Mouse (Mus musculus): Measurements from ENCODE around the gene Rusc2. TPM values are rescaled to one million over a fixed set of nuclear protein-coding genes. Genes with fewer than 3 reads are reported as not detected.

Rusc2 gene
- total RNA-seq, 1 experiment from 2014 or later: 2.8 TPM

GRCm38 (mm10) chr4:43382155-43383020, 609 bp downstream of the Rusc2 start:
- 0 out of 4 replicates have a peak, but pooled peaks of 1 of the 2 experiments have one; percentile 6 for ATAC-seq (replicated peaks in 1 of 2; ENCODE audit: insufficient read depth in 1 of 2, low FRiP score in 2 of 2, low TSS enrichment in 1 of 2, low read depth in 1 of 2, poor library complexity in 2 of 2, severe bottlenecking in 2 of 2)

GRCm38 (mm10) chr4:43383246-43384082, 1.7 kb downstream of the Rusc2 start:
- no peak for ATAC-seq (replicated peaks in 1 of 2; ENCODE audit: insufficient read depth in 1 of 2, low FRiP score in 2 of 2, low TSS enrichment in 1 of 2, low read depth in 1 of 2, poor library complexity in 2 of 2, severe bottlenecking in 2 of 2)

- ATAC-seq (replicated peaks in 1 of 2; ENCODE audit: insufficient read depth in 1 of 2, low FRiP score in 2 of 2, low TSS enrichment in 1 of 2, low read depth in 1 of 2, poor library complexity in 2 of 2, severe bottlenecking in 2 of 2): 0 out of 4 replicates have a peak, but pooled peaks of 1 of the 2 experiments have one; percentile 38
Measured at GRCm38 (mm10) chr4:43384083-43384460, 2.3 kb downstream of the Rusc2 start.

- no peak for ATAC-seq (replicated peaks in 1 of 2; ENCODE audit: insufficient read depth in 1 of 2, low FRiP score in 2 of 2, low TSS enrichment in 1 of 2, low read depth in 1 of 2, poor library complexity in 2 of 2, severe bottlenecking in 2 of 2)
Measured at GRCm38 (mm10) chr4:43384541-43384940, 2.8 kb downstream of the Rusc2 start.

GRCm38 (mm10) chr4:43386932-43387331, 5.2 kb downstream of the Rusc2 start:
- no peak for ATAC-seq (replicated peaks in 1 of 2; ENCODE audit: insufficient read depth in 1 of 2, low FRiP score in 2 of 2, low TSS enrichment in 1 of 2, low read depth in 1 of 2, poor library complexity in 2 of 2, severe bottlenecking in 2 of 2)

GRCm38 (mm10) chr4:43389390-43389789, 7.6 kb downstream of the Rusc2 start:
- no peak for ATAC-seq (replicated peaks in 1 of 2; ENCODE audit: insufficient read depth in 1 of 2, low FRiP score in 2 of 2, low TSS enrichment in 1 of 2, low read depth in 1 of 2, poor library complexity in 2 of 2, severe bottlenecking in 2 of 2)

- ATAC-seq (replicated peaks in 1 of 2; ENCODE audit: insufficient read depth in 1 of 2, low FRiP score in 2 of 2, low TSS enrichment in 1 of 2, low read depth in 1 of 2, poor library complexity in 2 of 2, severe bottlenecking in 2 of 2): no peak
Measured at GRCm38 (mm10) chr4:43389845-43390440, 8.2 kb downstream of the Rusc2 start.

GRCm38 (mm10) chr4:43391521-43392050, 9.8 kb downstream of the Rusc2 start:
- no peak for ATAC-seq (replicated peaks in 1 of 2; ENCODE audit: insufficient read depth in 1 of 2, low FRiP score in 2 of 2, low TSS enrichment in 1 of 2, low read depth in 1 of 2, poor library complexity in 2 of 2, severe bottlenecking in 2 of 2)

GRCm38 (mm10) chr4:43394345-43394891, 12.6 kb downstream of the Rusc2 start:
- no peak; a peak in 1 of 4 replicates for ATAC-seq (replicated peaks in 1 of 2; ENCODE audit: insufficient read depth in 1 of 2, low FRiP score in 2 of 2, low TSS enrichment in 1 of 2, low read depth in 1 of 2, poor library complexity in 2 of 2, severe bottlenecking in 2 of 2)

GRCm38 (mm10) chr4:43395147-43395546, 13.4 kb downstream of the Rusc2 start:
- ATAC-seq (replicated peaks in 1 of 2; ENCODE audit: insufficient read depth in 1 of 2, low FRiP score in 2 of 2, low TSS enrichment in 1 of 2, low read depth in 1 of 2, poor library complexity in 2 of 2, severe bottlenecking in 2 of 2): no peak

- ATAC-seq (replicated peaks in 1 of 2; ENCODE audit: insufficient read depth in 1 of 2, low FRiP score in 2 of 2, low TSS enrichment in 1 of 2, low read depth in 1 of 2, poor library complexity in 2 of 2, severe bottlenecking in 2 of 2): no peak
Measured at GRCm38 (mm10) chr4:43395836-43396235, 14.1 kb downstream of the Rusc2 start.

- no peak for ATAC-seq (replicated peaks in 1 of 2; ENCODE audit: insufficient read depth in 1 of 2, low FRiP score in 2 of 2, low TSS enrichment in 1 of 2, low read depth in 1 of 2, poor library complexity in 2 of 2, severe bottlenecking in 2 of 2)
Measured at GRCm38 (mm10) chr4:43396381-43396780, 14.6 kb downstream of the Rusc2 start.

GRCm38 (mm10) chr4:43398014-43398413, 16.2 kb downstream of the Rusc2 start:
- no peak for ATAC-seq (replicated peaks in 1 of 2; ENCODE audit: insufficient read depth in 1 of 2, low FRiP score in 2 of 2, low TSS enrichment in 1 of 2, low read depth in 1 of 2, poor library complexity in 2 of 2, severe bottlenecking in 2 of 2)

GRCm38 (mm10) chr4:43398829-43399331, 17.1 kb downstream of the Rusc2 start:
- ATAC-seq (replicated peaks in 1 of 2; ENCODE audit: insufficient read depth in 1 of 2, low FRiP score in 2 of 2, low TSS enrichment in 1 of 2, low read depth in 1 of 2, poor library complexity in 2 of 2, severe bottlenecking in 2 of 2): no peak

GRCm38 (mm10) chr4:43399391-43400131, 17.8 kb downstream of the Rusc2 start:
- ATAC-seq (replicated peaks in 1 of 2; ENCODE audit: insufficient read depth in 1 of 2, low FRiP score in 2 of 2, low TSS enrichment in 1 of 2, low read depth in 1 of 2, poor library complexity in 2 of 2, severe bottlenecking in 2 of 2): no peak

- ATAC-seq (replicated peaks in 1 of 2; ENCODE audit: insufficient read depth in 1 of 2, low FRiP score in 2 of 2, low TSS enrichment in 1 of 2, low read depth in 1 of 2, poor library complexity in 2 of 2, severe bottlenecking in 2 of 2): no peak
Measured at GRCm38 (mm10) chr4:43400976-43401375, 19.2 kb downstream of the Rusc2 start.
